Mouse (Mus musculus): ENCODE measurements around the gene 1700020N01Rik.

Gene 1700020N01Rik

DNA sequence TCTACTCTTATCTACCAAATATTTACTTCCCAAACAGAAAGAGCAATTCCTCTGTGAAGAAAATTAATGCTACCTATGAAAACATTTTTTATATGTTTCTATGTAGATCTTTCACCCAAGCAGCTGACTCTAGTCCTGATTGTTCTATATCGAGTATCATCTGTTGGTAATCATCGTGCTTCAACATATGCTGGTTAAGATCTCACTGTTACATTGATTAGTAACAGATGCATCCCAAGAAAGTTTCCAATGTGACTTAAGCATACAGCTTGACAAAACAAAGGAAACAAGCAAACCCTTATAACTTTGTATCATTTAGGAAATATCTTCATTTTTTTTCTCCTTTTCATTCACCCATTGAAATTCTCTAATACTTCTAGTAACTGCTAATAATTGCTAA is 5.9 kb upstream of the 1700020N01Rik start:
- in situ Hi-C loops (cut with MboI; ENCODE audit: low pct_unique_long_range_greater_than_20kb in 1 of 2, low sequenced_read_pairs in 2 of 2, unreplicated experiment in 1 of 2) = loop anchor here in 1 of 2 experiments (25.0 kb wide), 1 partner anchor 425 kb away; no protein-coding TSS in a partner anchor

DNA sequence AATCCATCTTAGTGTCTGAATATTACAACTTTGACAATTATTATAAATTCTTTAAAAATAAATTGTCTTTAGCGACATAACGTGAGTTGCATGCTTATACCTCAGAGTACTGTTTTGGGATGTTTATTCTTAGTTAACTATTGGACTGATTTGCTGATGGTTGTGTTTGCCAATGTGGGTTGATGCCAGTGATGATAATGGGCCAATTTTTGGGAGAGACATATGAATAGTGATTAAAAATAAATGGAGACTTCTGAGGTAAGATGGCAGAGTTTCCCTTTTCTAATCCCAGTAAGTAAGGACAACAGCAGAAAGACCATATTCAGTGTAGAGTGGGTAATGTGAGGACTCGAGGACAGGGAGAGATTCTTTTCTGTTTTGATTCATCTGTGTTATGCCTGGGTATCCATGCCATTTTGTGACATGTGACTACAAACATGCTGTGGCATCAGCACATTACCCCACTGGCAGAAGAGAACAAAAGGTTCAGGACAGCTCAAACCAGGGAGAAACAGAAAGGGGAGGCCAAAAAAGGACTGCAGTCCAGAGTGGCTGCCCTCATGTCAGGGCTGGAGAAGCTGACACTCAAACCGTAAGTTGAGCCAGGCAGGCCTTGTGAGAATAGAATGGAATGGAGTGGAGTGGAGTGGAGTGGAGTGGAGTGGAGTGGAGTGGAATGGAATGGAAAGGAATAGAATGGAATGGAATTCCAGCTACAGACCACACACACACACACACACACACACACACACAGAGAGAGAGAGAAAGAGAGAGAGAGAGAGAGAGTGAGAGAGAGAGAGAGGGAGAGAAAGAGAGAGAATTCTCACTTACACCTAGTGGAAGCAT is 4.7 kb upstream of the 1700020N01Rik start:
- in situ Hi-C loops (cut with MboI; ENCODE audit: low pct_unique_long_range_greater_than_20kb in 1 of 2, low sequenced_read_pairs in 2 of 2, unreplicated experiment in 1 of 2) = loop anchor here in 1 of 2 experiments (25.0 kb wide), 1 partner anchor 424 kb away; no protein-coding TSS in a partner anchor

DNA sequence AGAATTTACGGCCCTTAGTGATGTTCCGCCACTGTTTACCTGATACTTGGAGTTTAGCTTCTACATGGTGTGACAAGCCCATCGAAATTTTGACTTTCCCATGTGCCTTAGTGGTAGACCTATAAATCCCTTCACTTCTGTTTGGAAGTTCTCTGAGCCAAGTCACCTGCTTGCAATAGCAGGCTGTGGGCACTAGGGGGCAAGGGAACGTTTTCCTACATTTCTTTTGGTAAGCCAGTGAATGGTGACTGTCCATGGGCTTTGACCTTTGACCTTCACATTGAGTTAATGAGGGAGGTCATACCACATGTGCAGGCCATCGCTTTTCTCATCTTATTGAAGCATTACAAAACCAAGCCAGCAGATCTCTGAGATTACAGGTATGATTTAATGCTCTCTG is 8.0 kb downstream of the 1700020N01Rik start:
- in situ Hi-C loops (cut with MboI; ENCODE audit: low pct_unique_long_range_greater_than_20kb in 1 of 2, low sequenced_read_pairs in 2 of 2, unreplicated experiment in 1 of 2) = no loop called here

DNA sequence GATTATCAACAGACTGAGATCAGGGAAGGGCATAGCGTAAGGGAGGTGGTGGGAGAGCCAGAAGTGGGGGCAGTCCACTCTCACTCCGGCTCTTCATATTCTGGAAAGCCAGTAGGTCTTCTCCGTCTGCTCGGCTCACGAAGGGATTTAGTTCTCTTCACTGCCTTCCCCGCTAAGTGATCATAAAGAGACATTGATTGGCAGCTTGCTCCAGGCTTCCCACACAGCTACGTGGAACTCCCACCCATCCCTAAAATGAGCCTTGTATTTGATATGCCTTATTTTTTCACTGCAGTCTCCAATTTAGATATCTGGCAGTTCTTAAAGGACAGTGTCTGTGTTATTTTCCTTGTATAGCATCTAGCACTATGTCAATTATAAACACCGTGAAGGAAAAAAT is 11.5 kb downstream of the 1700020N01Rik start:
- in situ Hi-C loops (cut with MboI; ENCODE audit: low pct_unique_long_range_greater_than_20kb in 1 of 2, low sequenced_read_pairs in 2 of 2, unreplicated experiment in 1 of 2) = no loop called here

DNA sequence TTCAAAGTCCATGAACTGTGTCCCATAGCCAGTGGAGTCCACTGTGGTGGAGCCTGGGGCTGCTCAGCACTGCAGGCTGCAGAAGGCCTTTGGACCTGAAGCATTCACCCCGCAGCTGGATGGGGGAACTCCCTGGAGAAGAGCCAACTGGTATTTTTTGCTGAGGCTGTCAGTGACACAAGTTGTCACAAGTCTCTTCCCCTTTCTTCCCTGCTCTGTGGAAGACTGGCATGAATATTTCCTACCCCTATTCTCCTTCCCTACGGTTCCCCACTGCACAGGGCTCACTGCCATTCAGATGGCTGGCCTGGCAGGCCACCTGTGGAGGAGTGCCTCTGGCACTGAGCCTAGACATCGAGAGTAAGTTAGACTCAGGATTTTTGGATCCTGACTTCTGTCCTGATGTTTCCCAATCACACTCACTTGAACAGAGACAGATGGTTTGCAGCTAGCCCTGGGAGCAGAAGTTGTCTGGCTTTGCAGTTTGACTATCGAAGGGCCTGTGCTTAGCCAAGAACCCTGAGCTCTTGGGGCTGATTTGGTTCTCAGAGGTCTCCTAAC is 12.1 kb downstream of the 1700020N01Rik start:
- in situ Hi-C loops (cut with MboI; ENCODE audit: low pct_unique_long_range_greater_than_20kb in 1 of 2, low sequenced_read_pairs in 2 of 2, unreplicated experiment in 1 of 2) = no loop called here

DNA sequence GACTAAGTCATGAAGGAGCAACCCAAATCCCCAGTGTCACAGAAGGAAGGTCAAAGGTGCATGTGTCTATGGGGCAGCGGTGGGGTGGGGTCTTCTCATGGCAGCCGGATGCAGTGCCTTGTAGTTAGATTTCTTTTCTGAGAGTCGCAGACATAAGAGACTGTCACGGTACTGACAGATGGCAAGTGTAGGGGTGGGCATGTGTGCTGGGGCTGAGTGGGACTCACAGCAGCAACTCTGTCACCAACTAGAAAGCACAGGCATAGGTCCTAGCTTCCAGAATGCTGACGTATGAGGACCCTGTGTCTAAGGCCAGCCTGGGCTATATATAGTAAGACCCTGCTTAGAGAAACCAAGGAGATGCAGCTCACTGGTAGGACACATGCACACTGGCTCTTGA is 12.7 kb downstream of the 1700020N01Rik start:
- in situ Hi-C loops (cut with MboI; ENCODE audit: low pct_unique_long_range_greater_than_20kb in 1 of 2, low sequenced_read_pairs in 2 of 2, unreplicated experiment in 1 of 2) = no loop called here

DNA sequence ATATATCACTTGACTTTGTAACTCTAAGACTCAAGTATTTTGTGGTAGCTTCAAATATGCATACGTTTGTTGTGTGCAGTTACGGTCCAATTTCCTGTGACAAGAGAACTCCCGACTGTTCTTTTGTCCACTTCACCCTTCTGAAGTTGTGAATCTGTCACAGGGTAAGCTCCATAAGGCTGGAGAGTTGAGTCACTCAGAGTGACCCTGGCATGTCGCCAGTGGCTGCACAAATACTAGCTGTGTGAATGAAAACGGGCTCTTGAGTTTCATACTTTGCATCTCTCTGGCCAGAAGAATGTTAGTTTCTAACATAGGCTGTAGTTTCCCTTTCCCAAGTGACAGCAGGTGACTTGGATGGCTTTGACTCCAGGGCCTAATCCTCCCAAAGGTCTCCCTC is 14.0 kb downstream of the 1700020N01Rik start:
- in situ Hi-C loops (cut with MboI; ENCODE audit: low pct_unique_long_range_greater_than_20kb in 1 of 2, low sequenced_read_pairs in 2 of 2, unreplicated experiment in 1 of 2) = no loop called here

DNA sequence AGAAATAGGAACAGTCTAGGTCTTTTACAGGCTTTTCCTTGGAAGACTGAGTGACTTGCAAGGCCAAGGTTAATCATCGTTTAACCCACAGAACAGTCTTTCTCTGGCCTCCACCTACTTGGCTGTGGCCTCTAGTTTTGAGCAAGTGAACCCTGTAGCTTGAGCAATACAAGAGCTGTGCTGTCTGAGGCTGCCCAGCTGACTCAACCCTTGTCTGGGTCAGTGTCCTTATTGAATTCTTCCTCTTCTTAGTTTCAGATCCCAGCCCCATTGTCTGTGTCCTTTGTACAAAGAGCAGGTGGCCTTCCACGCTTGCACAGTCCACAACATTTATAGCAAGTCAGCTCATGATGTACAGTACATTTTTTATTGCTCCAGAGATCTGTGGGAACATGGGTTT is 16.6 kb downstream of the 1700020N01Rik start:
- in situ Hi-C loops (cut with MboI; ENCODE audit: low pct_unique_long_range_greater_than_20kb in 1 of 2, low sequenced_read_pairs in 2 of 2, unreplicated experiment in 1 of 2) = no loop called here

DNA sequence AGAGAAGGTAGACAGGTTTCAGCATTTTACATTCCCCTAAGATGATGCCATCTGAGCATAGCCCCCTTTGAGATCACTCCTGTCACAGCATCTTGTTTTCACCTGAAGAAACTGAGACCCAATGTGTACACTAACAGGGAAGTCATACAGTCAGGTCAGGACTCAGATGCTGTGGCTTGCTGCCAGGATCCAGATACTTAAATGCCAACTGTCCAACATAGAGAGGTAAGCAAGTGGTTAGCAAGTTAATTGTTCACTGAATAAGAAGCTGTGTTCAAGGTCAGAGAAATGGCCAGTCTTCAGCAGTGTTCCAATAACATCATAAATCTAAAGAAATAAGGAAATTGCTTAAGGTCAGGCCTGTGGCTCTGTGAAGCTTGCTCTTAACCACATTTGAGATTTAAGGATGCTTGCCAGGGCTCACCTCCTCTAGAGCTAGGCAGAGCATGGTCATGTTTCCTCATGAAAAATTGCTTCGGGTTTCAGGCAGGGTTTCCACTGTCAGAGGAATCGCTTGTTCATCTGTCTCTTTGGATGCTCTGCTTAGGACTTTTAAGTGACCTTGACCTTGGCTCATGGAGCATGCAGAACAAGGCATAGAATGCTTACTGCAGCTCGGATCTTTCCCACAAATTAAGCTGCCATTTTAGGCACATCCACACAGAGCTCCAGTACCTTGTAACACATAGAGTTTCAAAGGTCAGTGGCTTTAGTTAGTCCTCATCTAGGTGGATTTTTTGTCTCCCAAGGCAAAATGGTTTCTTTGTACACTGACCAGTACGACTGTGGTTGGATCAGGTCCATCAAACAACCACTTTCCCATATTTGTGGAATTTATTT is 20.3 kb downstream of the 1700020N01Rik start:
- in situ Hi-C loops (cut with MboI; ENCODE audit: low pct_unique_long_range_greater_than_20kb in 1 of 2, low sequenced_read_pairs in 2 of 2, unreplicated experiment in 1 of 2) = no loop called here

DNA sequence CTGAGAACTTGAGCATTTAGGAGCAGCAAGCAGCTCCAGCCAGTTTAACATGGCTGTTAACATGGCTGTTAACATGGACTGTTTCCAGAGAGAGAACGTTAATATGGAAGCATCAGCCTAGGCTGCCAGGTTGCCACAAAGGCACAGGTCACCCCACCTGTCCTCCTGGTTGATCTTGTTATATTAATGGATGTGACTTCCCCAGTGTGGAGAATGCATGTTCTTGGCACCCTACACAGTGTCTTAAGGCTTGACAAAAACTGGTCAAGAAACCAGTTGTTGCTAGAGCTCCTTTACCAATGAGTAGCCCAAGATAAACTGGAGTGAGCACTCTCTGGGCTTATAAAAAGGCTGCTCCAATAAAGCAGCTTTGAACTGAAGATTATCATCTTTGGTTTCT is 21.6 kb downstream of the 1700020N01Rik start:
- in situ Hi-C loops (cut with MboI; ENCODE audit: low pct_unique_long_range_greater_than_20kb in 1 of 2, low sequenced_read_pairs in 2 of 2, unreplicated experiment in 1 of 2) = no loop called here

DNA sequence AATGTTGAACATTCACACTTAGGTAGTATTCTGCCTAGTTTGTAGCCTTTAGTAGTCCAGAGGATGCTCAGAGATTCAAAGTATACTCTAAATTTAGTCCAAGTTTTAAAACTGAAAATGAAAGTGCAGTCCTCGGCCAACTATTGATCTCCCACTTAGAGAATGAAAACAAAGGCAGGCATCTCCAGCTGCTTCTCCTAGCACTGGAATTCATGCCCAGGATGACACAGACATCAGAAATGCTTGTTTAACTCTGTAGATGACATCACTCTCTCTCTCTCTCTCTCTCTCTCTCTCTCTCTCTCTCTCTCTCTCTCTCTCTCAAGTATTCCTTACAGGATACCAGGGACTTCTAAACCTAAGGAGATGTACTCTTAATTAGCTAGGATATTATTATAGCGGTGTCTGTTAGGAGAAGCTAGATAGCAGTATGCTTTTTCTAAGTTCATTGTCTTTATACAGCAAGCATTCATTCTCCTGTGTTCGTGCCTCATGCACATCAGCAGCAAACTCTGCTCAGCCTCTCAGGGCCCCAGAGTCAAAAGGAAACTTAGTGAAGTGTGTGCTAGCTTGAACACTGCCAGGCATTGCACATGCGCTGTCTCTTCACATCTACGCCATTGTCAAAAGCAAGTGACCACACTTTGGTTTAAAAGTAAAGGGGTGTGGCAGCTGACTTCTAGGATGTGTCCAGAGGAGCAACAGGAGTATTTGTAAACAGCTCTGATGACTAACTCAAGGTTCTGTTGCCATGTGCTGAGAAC is 26.0 kb downstream of the 1700020N01Rik start:
- in situ Hi-C loops (cut with MboI; ENCODE audit: low pct_unique_long_range_greater_than_20kb in 1 of 2, low sequenced_read_pairs in 2 of 2, unreplicated experiment in 1 of 2) = no loop called here

DNA sequence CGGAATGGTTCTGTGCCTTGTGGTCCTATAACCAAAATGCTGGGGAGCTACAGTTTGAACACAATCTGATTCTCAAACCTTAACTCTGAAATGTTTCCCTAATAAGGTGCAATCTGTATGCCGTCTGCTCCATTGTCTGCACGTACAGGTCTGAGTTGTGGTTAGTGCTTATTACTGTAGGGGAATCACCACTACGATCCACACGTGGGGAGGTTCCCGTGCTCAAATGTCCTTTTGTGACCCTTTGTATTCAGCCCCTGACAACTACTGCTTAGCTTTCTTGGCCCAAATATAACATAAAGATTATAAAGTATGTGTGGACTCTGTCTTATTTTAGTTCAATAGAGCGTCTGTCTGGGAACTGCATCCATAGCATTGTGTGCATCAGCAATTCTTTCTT is 29.1 kb downstream of the 1700020N01Rik start:
- in situ Hi-C loops (cut with MboI; ENCODE audit: low pct_unique_long_range_greater_than_20kb in 1 of 2, low sequenced_read_pairs in 2 of 2, unreplicated experiment in 1 of 2) = no loop called here

DNA sequence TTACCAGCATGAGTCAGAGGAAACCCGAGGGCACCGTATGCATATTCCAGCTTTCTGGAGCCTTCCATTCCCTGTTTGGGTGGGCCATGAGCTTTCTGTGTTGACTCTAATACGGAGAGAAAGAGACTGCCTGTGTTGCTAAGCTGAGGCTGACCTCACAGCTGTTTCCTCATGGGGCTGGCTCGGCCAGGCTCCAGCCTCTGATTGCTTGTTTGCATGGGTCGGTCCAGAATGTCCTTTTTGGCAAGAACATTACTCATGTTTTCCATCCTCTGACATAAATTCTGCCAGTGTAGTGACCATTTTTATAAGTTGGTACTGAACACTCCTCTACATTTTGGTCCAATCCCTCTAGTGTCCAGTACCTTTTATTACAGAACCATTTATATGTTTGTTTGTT is 35.6 kb downstream of the 1700020N01Rik start:
- in situ Hi-C loops (cut with MboI; ENCODE audit: low pct_unique_long_range_greater_than_20kb in 1 of 2, low sequenced_read_pairs in 2 of 2, unreplicated experiment in 1 of 2) = no loop called here

DNA sequence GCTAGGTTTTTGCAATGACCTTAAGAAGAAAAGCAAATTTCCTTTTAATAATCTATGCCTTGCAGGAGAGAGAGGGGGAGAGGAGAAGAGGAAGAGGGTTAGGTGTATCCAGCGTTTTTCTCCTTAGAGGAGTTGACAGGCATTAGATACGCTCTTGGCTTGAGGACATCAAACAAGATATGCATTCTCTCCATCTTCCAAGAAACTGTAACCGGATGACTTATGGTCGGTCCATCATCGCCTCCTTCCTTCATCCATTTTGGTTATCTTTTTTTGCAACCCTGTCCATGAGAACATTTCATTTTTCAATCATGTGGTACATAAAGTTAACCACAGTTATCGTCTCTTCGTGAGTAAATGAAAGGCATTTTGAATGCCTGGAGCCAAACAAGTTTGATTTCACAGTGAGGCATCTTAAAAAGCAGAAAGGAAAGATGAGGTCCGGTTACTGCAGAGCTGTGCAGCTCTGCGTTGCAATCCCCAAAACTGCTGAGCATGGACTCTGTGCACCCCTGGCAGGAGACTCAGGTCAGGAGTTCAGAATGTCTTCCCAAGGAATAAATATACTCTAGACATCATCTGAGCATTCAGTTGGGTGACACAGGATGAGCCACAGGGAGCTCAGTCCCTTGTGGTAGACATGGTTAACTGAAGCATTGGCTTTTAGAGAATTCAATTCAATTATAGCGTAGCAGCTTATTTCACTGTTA is 36.2 kb downstream of the 1700020N01Rik start:
- in situ Hi-C loops (cut with MboI; ENCODE audit: low pct_unique_long_range_greater_than_20kb in 1 of 2, low sequenced_read_pairs in 2 of 2, unreplicated experiment in 1 of 2) = no loop called here

DNA sequence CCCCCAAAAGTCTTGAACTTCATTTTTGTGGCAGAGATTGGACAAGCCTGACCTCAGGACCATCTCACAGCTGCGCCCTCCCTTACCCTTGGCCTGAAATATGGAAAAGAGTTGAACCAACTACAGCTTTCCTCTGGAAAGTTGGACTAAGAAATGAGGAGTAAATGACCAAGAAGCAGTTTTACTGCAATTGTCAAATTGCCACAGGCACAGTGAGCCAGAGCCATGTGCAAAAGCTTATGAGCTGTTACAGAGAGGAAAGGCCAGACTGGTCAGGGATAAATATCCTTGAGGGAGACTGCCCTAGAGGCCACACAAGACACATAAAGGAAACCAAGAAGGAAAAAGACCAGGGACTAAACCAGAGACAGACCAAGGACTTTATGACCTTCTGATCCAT is 38.5 kb downstream of the 1700020N01Rik start:
- in situ Hi-C loops (cut with MboI; ENCODE audit: low pct_unique_long_range_greater_than_20kb in 1 of 2, low sequenced_read_pairs in 2 of 2, unreplicated experiment in 1 of 2) = no loop called here

DNA sequence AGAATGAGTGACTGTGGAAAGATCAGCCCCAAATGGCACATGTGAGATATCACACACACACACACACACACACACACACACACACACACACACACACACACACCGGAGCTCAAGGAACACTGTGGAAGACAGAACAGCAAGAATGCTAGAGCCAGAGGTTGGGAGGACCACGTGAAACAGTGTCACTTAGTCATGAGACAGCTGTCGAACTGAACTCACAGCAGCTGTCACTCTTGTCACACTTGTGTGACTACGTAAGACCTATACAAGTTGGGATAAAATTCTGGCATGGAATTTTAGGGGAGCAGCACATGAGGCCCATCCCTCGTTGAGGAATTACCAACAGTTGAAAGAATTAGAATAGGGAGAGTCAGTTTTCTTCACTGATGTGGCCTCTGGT is 39.7 kb downstream of the 1700020N01Rik start:
- in situ Hi-C loops (cut with MboI; ENCODE audit: low pct_unique_long_range_greater_than_20kb in 1 of 2, low sequenced_read_pairs in 2 of 2, unreplicated experiment in 1 of 2) = no loop called here

DNA sequence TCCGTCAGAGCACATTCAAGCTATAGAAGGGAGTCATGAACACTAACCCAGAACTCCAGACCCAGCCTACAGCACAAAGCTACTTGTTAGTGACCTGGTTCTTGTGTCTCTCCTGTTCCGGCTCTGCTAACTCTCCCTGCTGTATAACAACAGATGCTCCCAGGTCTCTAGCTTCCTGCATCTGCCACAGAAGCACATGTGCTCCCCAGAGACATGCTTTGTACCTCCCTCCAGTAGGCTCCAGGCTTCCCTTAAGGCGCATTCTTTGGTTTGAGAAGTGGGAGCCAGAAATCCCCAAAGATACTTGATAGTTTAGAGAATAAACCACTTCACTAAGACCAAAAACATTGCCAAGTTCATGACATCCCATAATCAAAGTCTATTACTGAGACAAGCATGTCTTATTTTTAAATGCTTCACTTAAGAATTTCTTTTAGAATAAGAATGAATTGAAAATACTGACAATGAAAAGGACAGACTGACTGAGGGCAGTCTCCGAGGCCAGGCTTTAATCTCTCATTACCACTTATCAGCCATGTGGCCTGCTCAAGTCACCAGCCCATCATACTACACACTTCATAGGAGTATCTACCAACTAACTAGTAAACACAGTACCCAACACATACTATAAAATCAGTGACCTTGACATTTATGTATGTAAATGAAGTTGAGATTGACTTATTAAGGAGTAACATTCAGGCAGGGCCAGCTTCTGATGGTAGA is 43.2 kb downstream of the 1700020N01Rik start:
- in situ Hi-C loops (cut with MboI; ENCODE audit: low pct_unique_long_range_greater_than_20kb in 1 of 2, low sequenced_read_pairs in 2 of 2, unreplicated experiment in 1 of 2) = no loop called here
